Mouse (Mus musculus): ENCODE data around the gene Tmem199.

DNA sequence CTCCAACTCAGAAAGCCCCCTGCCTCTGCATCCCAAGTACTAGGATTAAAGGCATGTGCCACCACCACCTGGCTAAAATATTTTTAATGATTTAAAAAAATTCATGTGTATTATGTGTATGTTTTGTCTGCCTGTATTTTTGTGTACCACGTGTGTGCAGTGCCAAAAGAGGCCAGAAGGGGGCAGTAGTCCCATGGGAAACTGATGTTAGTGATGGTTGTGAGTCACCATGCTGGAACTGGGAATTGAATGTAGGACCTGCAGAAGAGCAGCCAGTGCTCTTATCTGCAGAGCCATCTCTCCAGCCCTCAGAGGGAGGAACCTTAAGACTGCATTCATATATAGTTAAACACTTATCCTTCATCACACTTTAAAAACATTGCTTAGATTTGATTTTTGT is 50.1 kb downstream of the Tmem199 start:
- TF ChIP-seq CTCF (IDR thresholded peaks at IDR 0.05; ENCODE audit: low read depth) (no peak), EP300 (IDR thresholded peaks at IDR 0.05; ENCODE audit: low read depth) (no peak)
